Mouse (Mus musculus) embryonic fibroblast, embryonic 13.5 days (primary cell): ENCODE measurements around the gene Cutc. TPM values are rescaled to one million over a fixed set of nuclear protein-coding genes. Genes with fewer than 3 reads are reported as not detected.

ENCODE experiments used
- H3K27ac ChIP-seq: 2 replicates; pipeline ENCODE4 v1.5.1; 2012; ENCODE audit warnings: low read length, control low read depth, inconsistent platforms; ENCODE audit not compliant: insufficient read depth
- H3K4me1 ChIP-seq: 2 replicates; pipeline ENCODE4 v1.6.1; 2011; ENCODE audit warnings: low read length; ENCODE audit not compliant: control insufficient read depth, insufficient read depth
- H3K4me3 ChIP-seq: 2 replicates; pipeline ENCODE4 v1.5.1; 2011; ENCODE audit warnings: mild to moderate bottlenecking, control low read depth, low read length; ENCODE audit not compliant: insufficient read depth
- CTCF ChIP-seq: IDR thresholded peaks from 2 replicates; pipeline ENCODE4 v1.5.1; 2011; ENCODE audit warnings: mild to moderate bottlenecking, control low read depth, low read length, moderate library complexity, borderline replicate concordance; ENCODE audit not compliant: insufficient read depth
- POLR2A ChIP-seq: IDR thresholded peaks from 2 replicates; pipeline ENCODE4 v1.6.1; 2011; ENCODE audit warnings: low read depth, mild to moderate bottlenecking, control low read depth, low read length, moderate library complexity
- polyA plus RNA-seq: library from polyadenylated mRNA; stranded (reverse); fragments of >200 nt; gene quantifications from 2 replicates; pipeline ENCODE4 v1.2.4, GENCODE M21; 2011; ENCODE audit warnings: low read depth; ENCODE audit not compliant: missing spikeins, insufficient read length

The Cutc gene
- polyA plus RNA-seq, 1 experiment: 4.3 TPM

DNA sequence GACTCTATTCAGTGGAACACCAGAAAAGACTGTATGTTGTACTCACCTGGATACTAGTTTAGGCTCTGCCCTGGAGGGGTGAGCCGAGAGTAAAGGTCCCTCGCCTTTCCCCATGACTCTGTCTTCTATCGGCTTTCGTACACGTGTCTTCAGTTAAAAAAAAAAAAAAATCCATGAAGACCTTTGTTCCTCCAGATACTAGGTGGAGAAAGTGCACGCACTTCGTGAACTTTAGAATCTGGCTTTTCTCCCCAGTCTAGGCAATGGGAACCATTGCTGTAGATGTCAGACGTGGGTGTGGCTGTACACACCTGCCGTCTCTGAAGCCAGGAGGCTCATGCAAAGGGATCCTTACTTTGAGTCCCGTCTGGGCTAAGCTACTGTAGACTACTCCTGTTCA lies 60.5 kb downstream of the Cutc start:
- Histone ChIP-seq H3K27ac (no peak overlapping the region), H3K4me1 (no peaks in the 10 kb centered on the region), H3K4me3 (no peak overlapping the region)
- TF ChIP-seq POLR2A: no peak
- TF ChIP-seq CTCF: no peak

DNA sequence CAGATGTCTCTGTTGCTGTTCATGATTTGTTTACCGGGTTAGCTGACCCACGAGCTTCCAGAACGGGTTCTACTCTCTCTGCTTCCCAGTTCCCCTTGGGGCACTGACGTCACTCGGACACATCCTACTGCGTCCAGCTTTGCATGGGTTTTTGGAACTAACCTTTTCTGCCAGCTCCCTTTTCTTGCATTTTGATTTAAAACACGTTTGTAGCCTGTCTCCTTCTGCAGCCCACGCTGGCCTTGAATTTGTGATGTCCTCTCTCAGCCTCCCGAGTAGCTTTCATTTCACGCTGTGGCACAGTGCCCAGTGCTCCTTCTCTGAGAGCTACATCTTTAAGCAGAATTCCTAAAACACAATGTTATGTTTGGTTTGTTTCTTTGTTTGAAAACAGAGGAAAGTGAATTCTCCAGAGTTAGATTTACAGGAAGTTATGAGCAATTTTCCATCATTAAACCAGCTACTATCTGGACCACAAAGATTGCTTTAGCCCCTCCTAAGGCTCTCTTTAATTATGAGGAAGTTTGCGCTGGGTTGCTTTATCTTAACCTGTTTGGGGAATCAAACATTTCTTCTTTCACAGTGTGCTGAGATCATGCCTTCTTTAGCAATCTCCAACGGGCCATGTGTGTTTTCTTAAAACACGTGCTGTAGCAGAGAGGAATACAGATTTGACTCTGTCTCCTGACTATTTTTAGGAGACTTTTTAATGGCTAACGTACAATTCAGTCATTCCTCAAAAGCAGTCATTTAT lies 63.0 kb downstream of the Cutc start:
- H3K4me3 ChIP-seq: no peak overlapping the region
- no peak overlapping the region for H3K27ac ChIP-seq
- no peaks in the 10 kb centered on the region for H3K4me1 ChIP-seq
- TF ChIP-seq POLR2A (no peak), CTCF (no peak)

Other genes starting within 250 kb of the Cutc start
- 48.1 and 56.5 TPM in 2 replicates for gene Got1, start 228.4 kb upstream of the Cutc start, polyA plus RNA-seq
- not detected in 2 replicates for gene Nkx2-3, start 140.7 kb upstream of the Cutc start, polyA plus RNA-seq
- 16.0 and 16.5 TPM in 2 replicates for gene Slc25a28, start 78.1 kb upstream of the Cutc start, polyA plus RNA-seq
- 12.8 and 15.2 TPM in 2 replicates for gene Entpd7, start 63.3 kb upstream of the Cutc start, polyA plus RNA-seq
- gene Cox15, start within 50 bp of the Cutc start, polyA plus RNA-seq: 15.9 and 22.1 TPM in 2 replicates
- gene Abcc2, start 29.2 kb downstream of the Cutc start, polyA plus RNA-seq: not detected in 2 replicates
- 12.1 and 13.3 TPM in 2 replicates for gene Dnmbp, start 187.2 kb downstream of the Cutc start, polyA plus RNA-seq
- gene Cpn1, start 233.6 kb downstream of the Cutc start, polyA plus RNA-seq: not detected in 2 replicates